Mouse (Mus musculus) lung, postnatal 10 days (tissue): ENCODE measurements at regions not wholly inside any gene's neighbourhood (a gene's known extent, or its start where the extent isn't known, plus 50 kb on each side); places are given as distances from the start of the nearest gene placed in this dataset.

Experiments used
- DNase-seq: peaks from one replicate; pipeline ENCODE4 v3.0.0; 2021

DNA sequence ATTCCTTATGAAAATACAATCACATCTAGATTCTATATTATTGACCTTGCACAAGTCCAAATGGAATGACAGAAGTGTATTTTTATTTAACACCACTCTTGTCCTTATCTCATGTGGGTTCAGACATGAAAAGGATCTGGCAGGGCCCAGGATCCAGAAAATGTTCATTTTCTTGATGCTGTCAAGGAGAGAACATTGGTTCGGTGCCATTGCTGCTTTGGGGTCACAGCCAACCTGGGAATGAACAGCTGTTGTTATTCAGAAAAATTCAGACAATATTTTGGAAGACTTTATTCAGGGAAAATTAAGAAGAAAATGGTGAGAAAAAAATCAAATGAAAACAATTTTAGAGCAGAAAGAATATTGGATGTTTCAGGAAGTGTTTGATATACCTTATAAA, 590.0 kb downstream of the Iqcm start:
- DNase-seq = no peak

DNA sequence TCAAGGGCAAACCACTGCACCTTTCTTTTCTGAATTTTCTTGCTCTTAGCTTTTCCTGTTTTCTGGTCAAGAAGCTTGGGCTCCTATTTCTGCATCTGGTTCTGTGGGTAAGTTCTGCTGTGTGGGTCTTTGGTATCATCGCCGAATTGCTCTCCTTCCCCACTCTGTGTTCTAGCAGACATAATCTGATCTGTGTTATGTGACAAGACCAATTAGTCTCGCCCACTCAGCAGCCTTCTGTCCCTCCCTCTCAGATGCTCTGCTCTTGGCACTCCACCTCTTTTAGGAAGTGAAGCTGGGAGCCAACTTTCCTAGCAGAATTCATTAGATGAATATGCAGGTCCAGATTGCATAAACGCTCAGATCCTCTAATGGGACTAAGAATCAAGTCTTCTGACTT, 603.5 kb downstream of the Iqcm start:
- no peak for DNase-seq

DNA sequence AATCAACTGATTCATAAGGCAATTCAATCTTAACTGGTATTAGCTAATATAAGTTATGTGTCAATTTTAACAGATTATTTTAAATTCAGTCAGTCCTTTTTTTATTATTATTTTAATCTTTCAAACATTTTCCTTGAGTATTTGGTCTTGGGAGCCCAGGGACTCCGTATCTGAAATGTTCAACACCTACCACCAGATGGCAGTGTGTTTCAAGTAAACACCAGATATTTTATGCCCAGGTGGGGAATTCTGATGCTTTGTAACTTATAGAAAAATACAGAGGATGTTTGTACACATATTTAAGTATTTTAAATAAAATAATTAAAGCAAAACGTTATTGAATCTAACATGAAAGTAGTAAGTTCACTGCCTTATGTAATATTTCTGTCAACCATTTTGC, 619.2 kb downstream of the Iqcm start:
- DNase-seq = peak; percentile 5

DNA sequence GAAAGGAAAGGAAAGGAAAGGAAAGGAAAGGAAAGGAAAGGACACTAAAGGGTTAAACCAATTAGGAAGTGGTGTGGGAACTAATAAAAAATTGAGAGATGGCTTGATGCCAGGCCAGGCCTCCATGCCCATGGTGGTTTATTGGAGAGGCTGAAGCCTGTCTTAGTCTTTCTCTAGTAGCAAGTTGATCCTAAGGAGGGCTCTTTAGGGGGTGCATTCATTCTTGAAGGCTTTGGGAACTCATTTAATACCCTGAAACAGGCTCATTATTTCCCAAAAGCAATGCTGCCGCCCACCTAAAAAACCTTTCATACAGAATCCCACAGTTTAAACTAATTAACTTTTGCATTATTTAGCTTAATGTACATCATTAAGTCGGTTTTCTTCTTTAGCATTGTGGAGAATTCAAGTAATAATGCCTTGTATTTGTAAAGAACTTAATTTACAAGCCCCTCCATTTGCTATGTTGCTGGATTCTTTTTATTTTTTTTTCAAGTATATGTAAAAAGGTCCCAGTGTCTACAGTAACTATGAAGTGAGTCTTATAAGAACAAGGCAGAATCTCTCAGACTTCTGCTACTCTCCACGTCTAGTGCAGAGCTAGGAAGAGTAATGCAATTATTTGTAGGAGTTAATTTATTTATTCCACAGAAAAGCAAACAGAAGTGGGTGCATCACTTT, 624.3 kb downstream of the Iqcm start:
- DNase-seq = no peak

DNA sequence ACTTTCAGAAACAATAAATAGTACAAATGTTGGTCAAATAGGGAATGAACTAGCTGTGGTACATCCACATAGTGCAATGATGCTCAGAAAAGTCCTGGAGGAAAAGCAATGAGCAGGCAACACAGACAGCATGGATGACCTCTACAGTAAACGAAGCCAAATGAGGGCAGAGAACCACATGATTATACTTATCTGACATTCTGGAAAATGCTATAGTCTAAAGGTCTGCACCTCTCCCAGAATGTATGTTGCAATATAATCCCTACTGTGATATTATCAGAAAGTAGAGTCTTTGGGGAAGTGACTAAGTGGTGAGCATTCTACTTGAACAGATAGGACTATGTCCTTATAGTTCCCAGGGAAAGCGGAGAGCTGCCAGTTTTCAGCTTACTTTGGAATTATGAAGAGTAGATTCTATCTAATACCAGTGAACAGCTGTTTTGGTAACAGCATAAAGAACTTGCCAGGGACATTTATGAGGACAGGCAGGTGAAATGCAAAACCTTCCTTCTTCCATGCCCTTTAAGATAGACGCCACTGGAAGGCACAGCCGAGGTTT, 672.2 kb downstream of the Iqcm start:
- no peak for DNase-seq

DNA sequence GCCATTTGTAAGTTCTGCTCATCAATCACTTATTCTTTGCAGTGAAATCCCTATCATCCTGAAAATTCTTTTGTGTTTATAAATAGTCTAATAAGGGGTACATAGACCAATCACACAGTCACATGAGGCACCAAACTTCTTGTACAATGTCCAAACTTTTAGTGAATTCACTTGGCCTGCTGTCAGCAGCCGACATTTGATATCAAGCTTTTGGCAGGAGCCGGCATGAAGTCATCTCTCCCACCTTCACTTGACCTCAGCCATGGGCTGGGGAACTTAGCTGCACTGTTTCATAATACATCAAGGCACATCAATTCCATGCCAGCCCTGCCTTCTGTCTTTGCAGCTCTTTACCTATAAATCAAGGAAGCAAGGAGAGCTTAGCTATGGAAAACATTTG, 679.0 kb downstream of the Iqcm start:
- no peak for DNase-seq

DNA sequence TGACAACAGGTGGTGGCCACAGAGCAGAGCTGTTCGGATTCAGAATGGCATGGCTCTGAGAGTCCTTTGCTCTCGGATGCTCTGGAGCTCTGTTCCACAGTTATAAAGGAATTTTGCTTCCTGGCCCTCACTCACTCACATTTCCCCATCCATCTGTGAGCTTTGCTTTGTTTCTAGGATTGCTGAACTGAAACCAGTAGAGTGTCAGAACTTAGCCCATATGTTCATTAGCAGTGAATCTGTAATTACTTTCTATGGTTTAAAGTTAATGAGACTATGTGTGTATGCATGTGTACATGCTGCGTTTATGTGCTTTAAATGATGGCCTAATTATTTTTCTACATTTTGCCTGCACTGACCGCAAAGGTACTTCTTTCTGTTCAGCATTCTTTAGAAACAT, 688.7 kb downstream of the Iqcm start:
- DNase-seq = no peak

DNA sequence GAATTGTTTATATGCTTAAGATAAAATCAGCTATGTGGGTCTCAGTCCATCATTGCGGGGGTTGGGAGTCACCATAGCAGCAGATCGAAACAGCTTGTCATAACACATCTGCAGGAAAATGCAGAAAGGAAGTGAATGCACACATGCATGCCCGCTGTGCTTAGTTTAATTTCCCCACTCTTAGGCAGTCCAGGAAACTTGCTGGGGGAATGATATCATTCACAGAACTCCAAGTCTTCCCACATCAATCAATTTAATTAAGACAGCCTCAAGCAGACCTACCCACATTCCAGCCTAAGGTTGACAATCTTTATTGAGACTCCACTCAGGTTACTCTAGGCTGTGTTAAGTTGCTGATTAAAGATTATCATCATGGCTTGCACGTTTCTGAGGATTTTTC, 700.2 kb downstream of the Iqcm start:
- DNase-seq = no peak

DNA sequence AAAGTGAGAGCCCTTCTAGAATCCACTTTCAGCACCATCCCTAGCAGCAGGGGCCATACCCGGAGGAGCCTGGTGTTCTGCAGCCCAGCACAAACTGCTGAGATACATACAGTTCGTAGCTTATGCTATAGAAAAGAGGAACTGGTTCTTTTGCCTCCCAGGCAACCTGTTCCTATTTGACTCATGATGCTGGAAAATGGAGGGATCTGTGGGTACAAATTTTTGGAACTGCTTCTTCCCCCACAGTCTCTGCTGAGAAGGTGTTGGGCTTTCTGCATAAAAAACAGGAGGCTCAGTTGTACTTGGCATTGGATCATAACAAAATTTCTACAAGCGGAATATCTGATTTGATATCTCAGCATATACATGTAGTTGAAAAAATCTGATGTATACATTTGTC, 716.7 kb upstream of the Nr3c2 start:
- DNase-seq = no peak

DNA sequence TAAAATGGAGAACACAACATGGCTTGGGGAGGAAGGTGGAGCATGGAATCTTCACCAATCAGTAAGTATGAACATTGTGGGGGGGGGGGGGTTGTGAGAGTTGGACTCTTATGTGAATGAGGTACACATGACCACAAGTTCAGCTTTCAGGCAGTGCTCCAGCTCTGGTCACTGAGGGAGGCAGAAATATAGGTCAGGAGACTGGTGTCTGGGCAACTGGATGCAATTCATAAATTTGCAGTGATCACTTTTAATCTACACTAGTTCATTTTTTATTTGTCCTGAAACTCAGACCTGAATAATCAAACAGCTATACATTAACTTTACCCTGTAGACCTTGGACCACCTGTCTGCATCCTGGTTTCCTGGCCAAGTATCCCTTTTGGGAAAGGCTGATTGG, 715.4 kb upstream of the Nr3c2 start:
- DNase-seq = no peak

DNA sequence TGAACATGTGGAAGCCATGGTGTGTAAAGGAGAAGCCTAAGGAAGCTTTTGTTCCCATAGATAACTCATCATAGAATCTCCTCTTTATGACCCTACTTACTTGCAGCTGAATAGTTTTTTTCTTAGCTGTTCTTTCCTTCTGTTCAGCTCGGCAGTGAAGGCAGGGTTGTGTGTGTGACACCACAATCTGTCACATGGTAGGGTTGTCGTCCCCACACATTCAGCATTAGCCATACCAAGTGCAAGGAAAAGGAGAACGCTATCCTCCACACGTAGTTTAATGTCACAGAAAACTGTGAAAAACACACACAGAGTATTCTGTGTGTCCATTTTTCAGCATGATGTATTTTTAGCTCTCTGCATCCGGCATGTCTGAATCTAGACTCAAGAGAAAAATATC, 711.9 kb upstream of the Nr3c2 start:
- DNase-seq = no peak

DNA sequence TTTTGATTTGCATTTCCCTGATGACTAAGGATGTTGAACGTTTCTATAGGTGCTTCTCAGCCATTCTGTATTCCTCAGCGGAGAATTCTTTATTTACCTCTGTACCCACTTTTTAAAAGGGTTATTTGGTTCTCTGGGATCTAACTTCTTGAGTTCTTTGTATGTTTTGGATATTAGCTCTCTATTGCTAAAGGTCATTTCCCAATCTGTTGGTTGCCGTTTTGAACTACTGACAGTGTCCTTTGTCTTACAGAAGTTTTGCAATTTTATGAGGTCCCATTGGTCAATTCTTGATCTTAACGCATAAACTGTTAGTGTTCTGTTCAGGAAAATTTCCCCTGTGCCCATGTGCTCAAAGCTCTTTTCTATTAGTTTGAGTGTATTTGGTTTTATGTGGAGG, 687.4 kb upstream of the Nr3c2 start:
- DNase-seq = no peak

DNA sequence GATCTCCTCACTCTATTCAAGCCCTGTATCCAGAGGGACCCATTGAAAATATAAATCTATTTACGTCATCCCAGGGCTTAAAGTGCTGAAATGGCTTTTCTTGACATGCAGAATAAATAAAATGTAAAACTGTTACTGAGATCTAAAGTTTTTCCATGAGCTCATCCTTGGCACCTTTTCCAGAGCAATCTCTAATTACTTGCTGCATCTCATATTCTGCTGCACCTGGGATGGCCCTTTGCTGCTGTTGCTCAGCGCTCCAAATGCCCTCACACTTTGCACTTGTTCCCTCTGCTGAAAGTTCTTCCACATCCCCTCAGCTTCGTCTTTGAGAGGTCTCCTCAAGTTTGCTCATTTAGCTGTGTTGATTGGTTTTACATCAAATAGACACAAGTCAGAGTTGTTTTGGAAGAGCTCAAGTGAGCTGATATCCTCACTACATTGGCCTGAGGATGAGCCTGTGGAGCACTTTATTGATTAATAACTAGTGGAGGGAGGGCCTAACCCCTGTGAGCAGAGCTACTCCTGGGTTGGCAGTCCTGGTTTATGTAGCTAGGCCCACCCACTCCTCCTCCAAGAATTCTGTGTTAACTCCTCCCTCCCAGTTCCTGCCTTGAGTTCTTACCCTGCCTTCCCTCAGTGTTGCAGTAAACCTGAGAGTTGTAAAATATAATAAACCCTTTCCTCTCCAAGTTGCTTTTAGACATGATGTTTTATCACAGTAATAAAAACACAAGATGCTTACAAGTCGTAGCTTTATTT, 681.2 kb upstream of the Nr3c2 start:
- DNase-seq = no peak

DNA sequence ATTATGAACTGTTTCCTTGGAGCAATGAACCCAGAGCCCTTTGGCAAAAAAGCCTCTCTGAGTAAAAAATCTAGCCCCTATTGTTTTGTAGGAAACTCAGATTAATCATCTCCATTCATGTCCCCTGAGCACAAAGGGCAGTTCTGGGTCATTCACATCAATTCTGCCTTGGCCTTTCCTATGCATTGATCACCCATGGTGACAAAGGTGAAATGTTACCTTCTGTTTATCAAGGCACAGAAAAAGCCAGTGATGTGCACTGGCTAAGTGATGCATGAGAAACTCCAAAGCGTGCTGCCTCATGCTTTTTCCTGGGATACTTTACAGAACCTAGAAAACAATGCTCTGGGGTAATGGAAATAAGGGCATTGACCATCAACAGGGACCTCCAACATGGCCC, 668.4 kb upstream of the Nr3c2 start:
- no peak for DNase-seq

DNA sequence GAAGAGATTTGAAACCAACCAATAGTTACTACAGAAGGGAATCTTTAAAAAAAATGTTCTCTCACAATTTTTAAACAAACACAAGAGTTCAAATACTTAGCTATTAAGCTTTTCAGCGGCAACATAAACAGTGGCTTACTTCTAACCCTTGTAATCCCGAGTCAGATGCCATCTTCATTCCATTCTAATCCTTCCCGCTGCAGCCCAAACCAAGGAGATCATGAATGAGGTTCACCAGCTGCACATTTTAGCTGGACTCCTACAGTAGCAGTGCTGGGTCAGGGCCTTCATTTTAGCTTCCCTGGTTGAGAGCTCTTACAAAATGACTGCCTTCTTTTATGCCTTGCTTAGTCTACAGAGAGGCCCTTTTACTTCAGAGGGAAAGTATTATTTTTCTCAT, 650.0 kb upstream of the Nr3c2 start:
- no peak for DNase-seq

DNA sequence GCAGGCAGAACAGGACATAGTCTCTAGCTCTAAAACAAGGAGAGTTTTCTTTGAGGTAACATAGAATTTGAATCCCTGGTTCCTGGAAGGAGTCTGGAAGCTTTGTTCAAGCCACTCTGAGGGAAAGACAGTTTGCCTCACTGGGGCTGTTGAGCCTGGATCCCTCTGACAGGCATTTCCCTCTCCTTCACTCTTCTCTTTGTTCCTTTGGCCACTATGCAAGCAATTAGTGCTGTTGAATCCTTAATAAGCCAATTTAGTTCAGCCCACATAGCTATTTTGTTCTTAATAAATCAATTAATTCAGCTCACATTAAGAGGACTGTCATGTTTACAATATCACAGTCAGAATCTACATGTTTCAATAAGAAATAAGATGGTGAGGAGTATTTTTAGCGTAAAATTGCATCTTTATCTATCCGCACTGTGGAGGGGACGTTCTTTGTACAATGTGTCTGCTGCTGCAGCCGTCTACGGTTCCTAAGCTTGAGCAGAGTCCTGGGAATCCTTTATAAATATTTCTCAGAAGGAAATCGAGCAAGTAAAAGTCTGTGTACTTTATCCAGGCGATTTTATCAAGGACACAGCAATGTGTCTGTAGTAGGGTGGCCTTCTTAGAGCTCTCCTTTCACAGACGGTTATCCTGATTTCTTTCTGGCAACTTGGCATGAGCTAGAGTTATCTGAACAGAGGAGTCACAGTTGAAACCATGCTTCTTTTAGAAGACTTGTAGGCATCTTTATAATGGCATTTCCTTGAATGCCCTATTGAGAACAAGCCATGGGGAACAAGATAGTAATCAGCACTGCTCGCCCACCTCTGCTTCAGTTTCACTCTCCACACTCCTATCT, 646.9 kb upstream of the Nr3c2 start:
- DNase-seq = no peak
